Mouse (Mus musculus): ENCODE data around the gene Fam117b. TPM values are rescaled to one million over a fixed set of nuclear protein-coding genes. Genes with fewer than 3 reads are reported as not detected.

The Fam117b gene
- polyA plus RNA-seq, 1 experiment = 22.3 TPM

- no peaks in the 10 kb centered on the region for H3K4me1 ChIP-seq (ENCODE audit: control insufficient read depth, insufficient read depth, low read length)
- H3K4me3 ChIP-seq (ENCODE audit: insufficient read depth, low read length) = no peak overlapping the region
- H3K27ac ChIP-seq (ENCODE audit: insufficient read depth, low read length) = no peak overlapping the region
- no peak for TF ChIP-seq CTCF (IDR thresholded peaks at IDR 0.05; ENCODE audit: borderline replicate concordance, insufficient read depth, low read length)
- TF ChIP-seq POLR2A (IDR thresholded peaks at IDR 0.05; ENCODE audit: low read depth, low read length) = no peak
Observed at GRCm38 (mm10) chr1:60013779-60014178, 101.0 kb downstream of the Fam117b start.

- H3K27ac ChIP-seq (ENCODE audit: insufficient read depth, low read length) = no peak overlapping the region
- H3K4me1 ChIP-seq (ENCODE audit: control insufficient read depth, insufficient read depth, low read length) = no peaks in the 10 kb centered on the region
- no peak overlapping the region for H3K4me3 ChIP-seq (ENCODE audit: insufficient read depth, low read length)
- TF ChIP-seq POLR2A (IDR thresholded peaks at IDR 0.05; ENCODE audit: low read depth, low read length) = no peak
- no peak for TF ChIP-seq CTCF (IDR thresholded peaks at IDR 0.05; ENCODE audit: borderline replicate concordance, insufficient read depth, low read length)
Observed at GRCm38 (mm10) chr1:60015511-60015910, 102.7 kb downstream of the Fam117b start.

GRCm38 (mm10) chr1:60016136-60016611 lies 103.4 kb downstream of the Fam117b start:
- TF ChIP-seq CTCF (IDR thresholded peaks at IDR 0.05; ENCODE audit: borderline replicate concordance, insufficient read depth, low read length) (no peak), POLR2A (IDR thresholded peaks at IDR 0.05; ENCODE audit: low read depth, low read length) (no peak)
- Histone ChIP-seq H3K27ac (ENCODE audit: insufficient read depth, low read length) (no peak overlapping the region), H3K4me1 (ENCODE audit: control insufficient read depth, insufficient read depth, low read length) (no peaks in the 10 kb centered on the region), H3K4me3 (ENCODE audit: insufficient read depth, low read length) (no peak overlapping the region)

DNA sequence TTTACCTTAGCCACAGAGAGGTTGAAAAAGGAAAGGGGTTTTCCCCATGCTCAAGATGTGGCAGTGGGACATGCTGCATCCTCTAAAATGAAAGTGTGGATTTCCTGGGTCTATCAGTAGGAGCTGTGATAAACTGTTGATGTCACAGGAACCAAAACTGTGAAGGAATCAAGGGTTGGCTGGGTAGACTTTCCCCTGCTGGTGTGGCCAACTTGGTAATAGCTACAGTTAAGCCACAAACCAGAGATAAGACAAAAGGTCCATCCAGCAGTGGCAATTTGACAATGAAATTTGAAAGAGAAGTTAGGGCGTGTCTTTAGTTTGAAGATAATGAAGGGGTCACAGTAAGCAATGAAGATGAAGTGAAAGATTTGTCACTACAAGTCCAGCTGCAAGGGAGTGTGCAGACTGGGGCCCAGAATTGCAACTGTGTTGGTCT lies 104.2 kb downstream of the Fam117b start:
- Histone ChIP-seq H3K4me3 (ENCODE audit: insufficient read depth, low read length) (no peak overlapping the region), H3K27ac (ENCODE audit: insufficient read depth, low read length) (no peak overlapping the region), H3K4me1 (ENCODE audit: control insufficient read depth, insufficient read depth, low read length) (no peaks in the 10 kb centered on the region)
- no peak for TF ChIP-seq POLR2A (IDR thresholded peaks at IDR 0.05; ENCODE audit: low read depth, low read length)
- no peak for TF ChIP-seq CTCF (IDR thresholded peaks at IDR 0.05; ENCODE audit: borderline replicate concordance, insufficient read depth, low read length)

Other genes starting within 250 kb of the Fam117b start
- 195 and 227 TPM in 2 replicates for gene Sumo1, start 242.2 kb upstream of the Fam117b start, polyA plus RNA-seq (2011; ENCODE audit: insufficient read length, low read depth, missing spikeins)
- 260 and 275 TPM in 2 replicates for gene Nop58, start 228.0 kb upstream of the Fam117b start, polyA plus RNA-seq (2011; ENCODE audit: insufficient read length, low read depth, missing spikeins)
- 60.4 and 60.8 TPM in 2 replicates for gene Bmpr2, start 149.6 kb upstream of the Fam117b start, polyA plus RNA-seq (2011; ENCODE audit: insufficient read length, low read depth, missing spikeins)
- gene Ica1l, start 130.2 kb downstream of the Fam117b start, polyA plus RNA-seq (2011; ENCODE audit: insufficient read length, low read depth, missing spikeins) = 1.5 and 4.1 TPM in 2 replicates
- gene Carf, start 185.2 kb downstream of the Fam117b start, polyA plus RNA-seq (2011; ENCODE audit: insufficient read length, low read depth, missing spikeins) = 15.7 and 21.3 TPM in 2 replicates
- 30.7 and 33.6 TPM in 2 replicates for gene Wdr12, start 185.6 kb downstream of the Fam117b start, polyA plus RNA-seq (2011; ENCODE audit: insufficient read length, low read depth, missing spikeins)